In the genomic region with DNA sequence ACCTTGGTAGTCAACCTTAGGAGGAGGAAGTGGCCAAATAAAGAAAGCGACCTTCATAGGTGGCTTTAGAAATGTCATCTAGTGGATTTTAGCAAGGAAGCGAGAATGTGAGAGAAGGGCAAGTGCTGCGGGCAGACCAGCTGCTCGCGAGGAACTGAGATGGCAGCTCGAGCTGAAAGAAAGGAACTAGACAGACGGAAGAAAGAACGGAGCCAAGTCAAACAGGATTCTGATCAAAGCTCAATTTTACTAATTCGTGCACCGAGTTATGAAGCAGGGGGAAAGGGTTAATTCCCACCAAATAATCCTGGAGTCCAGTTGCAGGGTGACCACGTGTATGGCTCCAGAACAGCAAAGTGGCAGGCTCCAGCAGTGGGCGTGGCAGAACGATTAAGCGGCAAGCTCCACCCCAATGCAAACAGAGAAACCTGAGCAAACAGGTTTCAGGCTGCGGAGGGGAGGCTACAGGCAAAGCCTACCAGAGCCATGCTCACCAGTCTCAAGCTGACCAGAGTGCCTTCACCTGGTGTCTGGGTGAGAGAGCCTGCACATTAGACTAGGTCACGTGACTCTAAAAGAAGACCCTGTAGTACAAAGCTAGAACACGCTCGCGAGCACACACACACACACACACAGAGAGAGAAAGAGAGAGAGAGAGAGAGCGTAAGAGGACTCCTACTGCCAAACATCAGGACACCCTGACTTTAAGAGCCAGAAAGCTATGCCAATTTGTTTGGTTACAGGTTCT, we compare ENCODE assay signal across 9 mouse cellular contexts.
DNase-seq lines count a peak whose midpoint lies in the region; ATAC-seq lines count a peak whose summit lies in the region.
"Had no signal": no experiment of that assay in that cellular context is flagged by ENCODE, and none has a peak within 500 bp of the region (broad histone marks: within the 10 kb centered on the region; RNA-seq: fewer than 3 reads in every experiment).

No protein-coding gene starts in this region.

- H3K4me2 ChIP-seq in heart, embryonic 16.5 days (ENCODE audit: low read depth, low read length): peak overlapping the region; percentile 39

- intact Hi-C loops in left cerebral cortex, postnatal 4 days (cut with DNase I): no loop called here

- H3K27me3 ChIP-seq in heart, embryonic 16.5 days (ENCODE audit: control insufficient read depth, insufficient read depth, low read length): no peaks in the 10 kb centered on the region; the same call in 1 of the 2 replicates

- H3K36me3 ChIP-seq in heart, embryonic 16.5 days (ENCODE audit: control insufficient read depth, insufficient read depth): no peaks in the 10 kb centered on the region
- H3K36me3 ChIP-seq: G1E had no signal

- no peak overlapping the region for H3K27ac ChIP-seq in heart, embryonic 16.5 days (ENCODE audit: low read length)

- no peak overlapping the region for H3K9ac ChIP-seq in heart, embryonic 16.5 days (ENCODE audit: low read length)

- no peaks in the 10 kb centered on the region for H3K4me1 ChIP-seq in heart, embryonic 16.5 days (ENCODE audit: control insufficient read depth, insufficient read depth, low read length)

- no peaks in the 10 kb centered on the region for H3K9me3 ChIP-seq in heart, embryonic 16.5 days (replicated peaks; ENCODE audit: control insufficient read depth, low read length)

- 48% methylated on average over 20 of the region's 20 CpGs for WGBS in heart, embryonic 16.5 days

- no peak for DNase-seq in heart, adult 9 months (ENCODE audit: low spot score in 2 of 2)
- peak; percentile 33 for DNase-seq in embryo, embryonic 9.5 days (ENCODE audit: extremely low spot score)
- DNase-seq in kidney, postnatal 14 days: peak; percentile 34
- DNase-seq in lung, postnatal 14 days: peak; percentile 20
- no peak for DNase-seq in adrenal gland, adult (ENCODE audit: inconsistent age in 2 of 2, low spot score in 1 of 2)
- no peak for DNase-seq in adrenal gland, adult 18-20 months (ENCODE audit: low spot score in 2 of 2)
- DNase-seq in left cerebral cortex, postnatal 4 days: no peak

- ATAC-seq in heart, embryonic 16.5 days (replicated peaks; ENCODE audit: extremely low read depth, insufficient read depth, low FRiP score): no peak

- H3K4me3 ChIP-seq in heart, embryonic 16.5 days (ENCODE audit: low read length): peak overlapping the region; percentile 21

Comparison
In these comparisons a context has a peak if more than half of its experiments do, and no peak if none do; other contexts are left out.
1. DNase-seq: peak in embryo, embryonic 9.5 days (single experiment), kidney, postnatal 14 days (single experiment) and lung, postnatal 14 days (single experiment); none in heart, adult 9 months (0 of 2), adrenal gland, adult (0 of 2), adrenal gland, adult 18-20 months (0 of 2) and left cerebral cortex, postnatal 4 days (single experiment).